Mouse (Mus musculus) heart, embryonic 14.5 days (tissue): ENCODE data around the gene Zfp689. TPM values are rescaled to one million over a fixed set of nuclear protein-coding genes. Genes with fewer than 3 reads are reported as not detected.
"Not testable (repeated sequence)": the region's sequence is repeated elsewhere in the genome, so short reads cannot be mapped to it uniquely, and the experiment has no call there.

Source experiments
- ATAC-seq: fragments of 200-750 bp; cut with Nextera tagmentation; 2 replicates; pipeline ENCODE4 v1.8.0; 2017; ENCODE audit warnings: low read depth, moderate TSS enrichment; ENCODE audit not compliant: insufficient number of reproducible peaks, insufficient read depth, low FRiP score
- H3K27ac ChIP-seq, 2 experiments: fragments of 200-500 bp in 1 of 2; fragments of 300-500 bp in 1 of 2; sonication (generic) in 1 of 2; replicated peaks in 1 of 2; 2 replicates each; pipeline ENCODE4 v1.5.1; 2012 to 2014; ENCODE audit warnings: low read depth in 2 of 2, low read length in 2 of 2, control low read depth in 1 of 2, mild to moderate bottlenecking in 1 of 2, mixed read lengths in 1 of 2; ENCODE audit not compliant: control insufficient read depth in 1 of 2, insufficient read depth in 1 of 2
- H3K27me3 ChIP-seq: fragments of 300-500 bp; sonication (generic); 2 replicates; pipeline ENCODE4 v1.6.1; 2014; ENCODE audit warnings: mild to moderate bottlenecking, low read length, control low read depth; ENCODE audit not compliant: control insufficient read depth, insufficient read depth
- H3K36me3 ChIP-seq: fragments of 300-500 bp; sonication (generic); 2 replicates; pipeline ENCODE4 v1.6.1; 2014; ENCODE audit warnings: mild to moderate bottlenecking, control low read depth, low read length, mixed read lengths; ENCODE audit not compliant: control insufficient read depth, insufficient read depth
- H3K4me1 ChIP-seq, 2 experiments: fragments of 200-500 bp in 1 of 2; fragments of 300-500 bp in 1 of 2; sonication (generic) in 1 of 2; 2 replicates each; pipeline ENCODE4 v1.6.1; 2012 to 2014; ENCODE audit warnings: low read length in 2 of 2, control low read depth in 1 of 2, mixed read lengths in 1 of 2; ENCODE audit not compliant: control insufficient read depth in 2 of 2, insufficient read depth in 2 of 2
- H3K4me2 ChIP-seq: fragments of 300-500 bp; sonication (generic); 2 replicates; pipeline ENCODE4 v1.6.1; 2014; ENCODE audit warnings: mild to moderate bottlenecking, low read length
- H3K4me3 ChIP-seq, 2 experiments: fragments of 200-500 bp in 1 of 2; fragments of 300-500 bp in 1 of 2; sonication (generic) in 1 of 2; 2 replicates each; pipeline ENCODE4 v1.5.1; 2012 to 2014; ENCODE audit warnings: low read length in 2 of 2, mild to moderate bottlenecking in 2 of 2, control low read depth in 1 of 2, low read depth in 1 of 2, moderate library complexity in 1 of 2; ENCODE audit not compliant: control insufficient read depth in 1 of 2, insufficient read depth in 1 of 2
- H3K9ac ChIP-seq: fragments of 300-500 bp; sonication (generic); 2 replicates; pipeline ENCODE4 v1.6.1; 2014; ENCODE audit warnings: mild to moderate bottlenecking, low read length
- H3K9me3 ChIP-seq: fragments of 300-500 bp; sonication (generic); 2 replicates; pipeline ENCODE4 v1.6.1; 2016; ENCODE audit warnings: low read length, control low read depth; ENCODE audit not compliant: control insufficient read depth
- WGBS: fragments of 180-500 bp; shearing (Covaris S2); extraction: QIAGEN DNeasy Blood & Tissue Kit; methylation state at CpG from one replicate; pipeline ENCODE4 v1.1.7; 2014; 5-methylcytosine and 5-hydroxymethylcytosine counted together
- polyA plus RNA-seq: library from polyadenylated mRNA; unstranded; fragments of >200 nt; fragmentation: Nextera tagmentation; extraction: Ambion mirVana; gene quantifications from 2 replicates; pipeline ENCODE4 v1.2.1, GENCODE M21; 2014

Zfp689 gene
- polyA plus RNA-seq, 1 experiment from 2014 or later = 4.9 TPM

GRCm38 (mm10) chr7:127422247-127422646 lies 26.7 kb downstream of the Zfp689 start:
- Histone ChIP-seq H3K9me3 (no peaks in the 10 kb centered on the region), H3K4me1 (peaks cover 0 to 6% of the 10 kb centered on the region in 2 experiments; a peak in 2 of 4 replicates), H3K4me2 (peak overlapping the region; percentile 94), H3K36me3 (peaks cover 16% of the 10 kb centered on the region), H3K4me3 (peak overlapping the region; percentile 77 to 80), H3K27me3 (peaks cover 7% of the 10 kb centered on the region; the same call in 1 of the 2 replicates), H3K27ac (no peak overlapping the region), H3K9ac (peak overlapping the region; percentile 87)
- no peak for ATAC-seq
- WGBS = 1% methylated on average over 15 of the region's 15 CpGs

- Histone ChIP-seq H3K27ac (0 out of 4 replicates have a peak within 1 kb of the TSS, but pooled peaks have one; percentile 31 to 35), H3K27me3 (peaks cover 7% of the 10 kb centered on the region; the same call in 1 of the 2 replicates), H3K4me1 (peaks cover 0 to 6% of the 10 kb centered on the region in 2 experiments; a peak in 2 of 4 replicates), H3K36me3 (peaks cover 16% of the 10 kb centered on the region), H3K4me2 (peak within 1 kb of the TSS; percentile 94), H3K9me3 (no peaks in the 10 kb centered on the region), H3K4me3 (peak within 1 kb of the TSS; percentile 77 to 80), H3K9ac (peak within 1 kb of the TSS; percentile 87)
- peak; percentile 89 for ATAC-seq
- WGBS = 2% methylated on average over 48 of the region's 48 CpGs
These were observed 27.4 kb downstream of the Zfp689 start, which contains the start of gene Zfp688 for GRCm38 (mm10) chr7:127421388-127422191. Gene Zfp688, minus strand, starts transcription at chr7:127422068.

GRCm38 (mm10) chr7:127411418-127411817 lies 37.5 kb downstream of the Zfp689 start:
- WGBS = 58% methylated on average over 2 of the region's 2 CpGs
- Histone ChIP-seq H3K27me3 (no peaks in the 10 kb centered on the region), H3K4me2 (no peak overlapping the region), H3K36me3 (no peaks in the 10 kb centered on the region), H3K4me3 (no peak overlapping the region), H3K9me3 (no peaks in the 10 kb centered on the region), H3K27ac (no peak overlapping the region), H3K9ac (no peak overlapping the region), H3K4me1 (no peaks in the 10 kb centered on the region)
- ATAC-seq = no peak

DNA sequence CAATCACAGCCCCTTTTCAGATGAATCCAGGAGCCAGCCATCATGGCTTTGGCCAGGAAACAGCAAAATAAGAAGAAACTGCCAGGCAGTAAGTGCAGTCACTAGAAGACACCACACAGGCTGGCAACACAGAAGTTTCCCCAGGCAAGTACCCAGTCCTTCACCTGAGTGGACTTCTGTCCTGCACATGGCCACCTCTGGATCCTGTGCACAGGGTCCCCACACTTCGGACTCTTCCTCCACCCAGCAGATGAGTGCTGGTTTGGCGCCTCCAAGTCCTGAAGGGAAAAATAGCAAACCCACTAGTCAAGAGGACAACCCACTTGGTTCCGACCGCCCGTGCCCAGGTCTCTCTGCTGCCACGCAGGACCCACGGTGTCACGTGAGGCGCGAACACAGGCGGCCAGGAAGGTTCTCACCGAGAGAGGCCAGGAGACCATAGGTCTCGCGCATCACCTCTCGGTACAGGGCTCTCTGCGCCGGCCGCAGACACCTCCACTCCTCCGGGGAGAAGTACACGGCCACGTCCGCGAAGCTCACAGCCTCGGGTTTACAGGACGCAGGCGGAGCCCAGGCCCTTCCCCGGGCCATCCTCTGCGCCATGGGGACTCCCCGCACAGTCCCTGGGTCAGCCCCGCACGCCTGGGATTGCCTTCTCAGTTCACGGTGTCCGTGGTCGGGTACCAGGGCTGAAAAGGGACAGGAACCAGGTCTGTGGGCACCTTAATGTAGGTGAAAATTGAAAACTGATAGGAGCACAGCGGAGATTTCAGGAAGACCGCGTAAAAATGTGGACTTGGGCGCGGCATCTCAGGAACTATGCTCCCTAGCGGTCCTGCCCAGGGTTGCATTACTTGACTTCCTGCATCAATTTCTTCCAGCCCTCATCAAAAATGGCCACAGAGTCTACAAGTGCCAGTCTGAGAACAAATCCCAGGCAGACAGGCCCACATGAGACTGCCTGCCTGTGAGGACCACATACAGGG lies 42.7 kb downstream of the Zfp689 start, which contains the start of gene Zfp764:
Gene Zfp764 (minus strand): TSS at position 821 of the 986 bp plus-strand sequence.
- Histone ChIP-seq H3K27ac (peak within 1 kb of the TSS; percentile 23 to 53; a peak in 2 of 4 replicates), H3K9ac (peak within 1 kb of the TSS; percentile 80), H3K4me2 (peak within 1 kb of the TSS; percentile 85), H3K4me3 (peak within 1 kb of the TSS; percentile 58 to 68)
- 4% methylated on average over 39 of the region's 40 CpGs for WGBS
- not testable (repeated sequence) for H3K9me3 ChIP-seq, H3K27me3 ChIP-seq, H3K4me1 ChIP-seq, H3K36me3 ChIP-seq
- peak; percentile 68 for ATAC-seq

DNA sequence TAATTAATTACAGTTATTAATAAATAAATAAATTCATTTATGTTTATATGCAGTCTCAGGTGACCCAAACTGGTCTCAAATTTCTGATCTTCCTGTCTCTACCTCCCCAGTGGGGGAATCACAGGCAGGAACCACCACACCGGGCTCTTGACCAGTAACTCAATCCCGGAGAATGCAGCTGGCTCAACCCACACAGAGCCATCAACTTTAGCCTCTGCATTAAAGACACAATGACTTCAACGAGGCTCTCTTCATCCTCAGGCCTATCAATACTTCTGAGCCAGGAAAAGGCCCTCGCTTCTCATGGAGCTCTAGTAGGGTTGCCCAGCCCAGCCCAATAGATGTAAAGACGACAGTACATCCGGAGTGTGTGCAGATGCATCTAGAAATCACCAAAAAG lies 44.9 kb downstream of the Zfp689 start:
- H3K27me3 ChIP-seq, H3K4me2 ChIP-seq, H3K9ac ChIP-seq, ATAC-seq, H3K4me3 ChIP-seq, H3K4me1 ChIP-seq, H3K9me3 ChIP-seq, H3K36me3 ChIP-seq, H3K27ac ChIP-seq: not testable (repeated sequence)
- 93% methylated on average over 6 of the region's 6 CpGs for WGBS

- Histone ChIP-seq H3K4me2 (no peak overlapping the region), H3K4me1 (no peaks in the 10 kb centered on the region), H3K9ac (no peak overlapping the region), H3K36me3 (no peaks in the 10 kb centered on the region), H3K27me3 (no peaks in the 10 kb centered on the region), H3K4me3 (no peak overlapping the region), H3K27ac (no peak overlapping the region), H3K9me3 (no peaks in the 10 kb centered on the region)
- ATAC-seq = no peak
- 39% methylated on average over 2 of the region's 2 CpGs for WGBS
These were observed 46.0 kb downstream of the Zfp689 start for GRCm38 (mm10) chr7:127402980-127403379.

DNA sequence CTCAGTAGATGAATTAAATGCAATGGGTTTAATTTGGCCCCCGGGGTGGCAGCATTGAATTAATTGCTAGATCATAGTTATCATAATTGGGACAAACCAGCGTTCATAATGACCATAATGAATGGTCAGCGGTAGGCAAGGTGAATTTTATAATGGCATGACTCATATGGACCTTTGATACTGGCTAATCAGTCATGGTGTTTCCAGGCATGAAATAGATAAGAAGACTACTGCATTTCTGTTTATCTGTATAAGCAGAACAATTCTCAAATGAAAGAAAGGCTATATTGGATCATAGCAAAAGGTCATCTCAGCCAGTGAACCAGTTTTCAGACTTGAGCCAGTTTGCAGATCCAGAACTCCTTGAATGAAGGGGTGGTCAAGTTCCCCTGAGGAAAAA lies 48.6 kb downstream of the Zfp689 start:
- H3K36me3 ChIP-seq = no peaks in the 10 kb centered on the region
- H3K4me3 ChIP-seq = no peak overlapping the region
- H3K27me3 ChIP-seq = no peaks in the 10 kb centered on the region
- no peaks in the 10 kb centered on the region for H3K4me1 ChIP-seq
- WGBS = 64% methylated on average over 3 of the region's 3 CpGs
- no peak overlapping the region for H3K4me2 ChIP-seq
- no peak overlapping the region for H3K27ac ChIP-seq
- H3K9me3 ChIP-seq = no peaks in the 10 kb centered on the region
- ATAC-seq = no peak
- no peak overlapping the region for H3K9ac ChIP-seq
